Mouse (Mus musculus) brain, embryonic 14.5 days (tissue): ENCODE results near the gene Sema3g.

Experiments used
- CTCF ChIP-seq: fragments of 200-500 bp; IDR thresholded peaks from 2 replicates; pipeline ENCODE4 v1.5.1; 2012; ENCODE audit warnings: inconsistent platforms, mild to moderate bottlenecking, moderate library complexity, borderline replicate concordance; ENCODE audit not compliant: insufficient read depth, insufficient read length; ENCODE audit errors: extremely low read depth
- POLR2A ChIP-seq: fragments of 200-500 bp; IDR thresholded peaks from 2 replicates; pipeline ENCODE4 v1.6.1; 2012; ENCODE audit warnings: mild to moderate bottlenecking, inconsistent platforms, borderline replicate concordance; ENCODE audit not compliant: poor library complexity, insufficient read depth, insufficient read length, severe bottlenecking; ENCODE audit errors: extremely low read depth

DNA sequence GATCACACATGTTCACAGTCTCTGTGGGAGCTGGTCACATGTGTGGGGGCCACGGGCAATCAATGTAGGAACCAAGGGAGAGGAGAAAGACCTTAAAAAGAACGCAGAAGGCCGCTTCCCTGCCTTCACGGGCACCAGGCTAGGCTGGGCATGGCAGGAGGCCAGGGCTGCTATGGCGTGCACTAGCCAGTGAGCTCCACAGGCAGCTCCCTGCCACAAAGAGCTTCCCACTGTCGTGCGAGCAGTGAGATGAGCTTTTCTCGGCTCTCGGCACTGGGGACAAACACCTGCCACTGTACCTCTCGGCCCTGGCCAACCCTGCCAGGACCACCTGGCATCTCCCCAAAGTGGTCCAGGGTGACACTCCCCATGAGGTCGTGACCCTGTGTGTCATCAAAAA, 46.3 kb upstream of the Sema3g start:
- TF ChIP-seq CTCF (no peak), POLR2A (no peak)
